In genomic region chr1:52392933-52393332, GRCm38 (mm10) we compare ENCODE assay signal across 14 mouse cellular contexts.
DNase-seq lines count a peak whose midpoint lies in the region; ATAC-seq lines count a peak whose summit lies in the region.
"Had no signal": no experiment of that assay in that cellular context is flagged by ENCODE, and none has a peak within 500 bp of the region (broad histone marks: within the 10 kb centered on the region; RNA-seq: fewer than 3 reads in every experiment).

No protein-coding gene starts in this region.

- no peak for ATAC-seq in hindbrain, embryonic 11.5 days (ENCODE audit: low FRiP score)
- ATAC-seq in activated CD4-positive, CD25-positive, alpha-beta regulatory T cell, adult 4 months, result peak; percentile 16
- ATAC-seq in megakaryocyte, adult 5-6 weeks (ENCODE audit: poor library complexity, severe bottlenecking), result no peak
- ATAC-seq in kidney, embryonic 16.5 days (ENCODE audit: low FRiP score, low TSS enrichment), result no peak

- H3K9ac ChIP-seq in hindbrain, embryonic 11.5 days (ENCODE audit: low read depth, low read length), result no peak overlapping the region
- no peak overlapping the region for H3K9ac ChIP-seq in kidney, embryonic 16.5 days (replicated peaks; ENCODE audit: low read length)
- H3K9ac ChIP-seq: heart, embryonic 15.5 days had no signal

- H3K9me3 ChIP-seq in hindbrain, embryonic 10.5 days, result no peaks in the 10 kb centered on the region
- no peaks in the 10 kb centered on the region for H3K9me3 ChIP-seq in hindbrain, embryonic 11.5 days (ENCODE audit: control insufficient read depth, low read length)
- H3K9me3 ChIP-seq in kidney, embryonic 16.5 days (ENCODE audit: low read length), result no peaks in the 10 kb centered on the region
- H3K9me3 ChIP-seq: heart, embryonic 15.5 days; limb, embryonic 10.5 days had no signal

- no peak overlapping the region for H3K4me2 ChIP-seq in hindbrain, embryonic 11.5 days (replicated peaks; ENCODE audit: low read depth, low read length)
- no peak overlapping the region for H3K4me2 ChIP-seq in kidney, embryonic 16.5 days (replicated peaks; ENCODE audit: low read depth, low read length)
- H3K4me2 ChIP-seq: heart, embryonic 15.5 days had no signal

- peak; percentile 4 for DNase-seq in hindbrain, embryonic 10.5 days (ENCODE audit: low spot score)
- DNase-seq in hindbrain, embryonic 11.5 days (ENCODE audit: low spot score), result no peak
- DNase-seq in thymus, postnatal 14 days, result peak; percentile 38
- no peak for DNase-seq in thymus, postnatal 25 days
- DNase-seq in cerebellum, adult 9-10 months, result no peak
- DNase-seq: cerebellum, adult 8-10 months; kidney, adult 2 months; lung, adult 18-20 months; right cerebral cortex, postnatal 4 days had no signal

- no peaks in the 10 kb centered on the region for H3K27me3 ChIP-seq in hindbrain, embryonic 10.5 days (ENCODE audit: insufficient read depth, poor library complexity, severe bottlenecking)
- H3K27me3 ChIP-seq in hindbrain, embryonic 11.5 days (ENCODE audit: control insufficient read depth, insufficient read depth, low read length), result no peaks in the 10 kb centered on the region
- H3K27me3 ChIP-seq in kidney, embryonic 16.5 days (ENCODE audit: insufficient read depth, low read length), result no peaks in the 10 kb centered on the region
- H3K27me3 ChIP-seq: heart, embryonic 15.5 days had no signal

- H3K4me3 ChIP-seq in hindbrain, embryonic 10.5 days, result no peak overlapping the region
- no peak overlapping the region for H3K4me3 ChIP-seq in hindbrain, embryonic 11.5 days (ENCODE audit: low read depth, low read length)
- no peak overlapping the region for H3K4me3 ChIP-seq in kidney, embryonic 16.5 days (ENCODE audit: low read length)
- H3K4me3 ChIP-seq: heart, embryonic 15.5 days; limb, embryonic 10.5 days had no signal

- no peaks in the 10 kb centered on the region for H3K4me1 ChIP-seq in hindbrain, embryonic 10.5 days (replicated peaks)
- H3K4me1 ChIP-seq in hindbrain, embryonic 11.5 days (replicated peaks; ENCODE audit: control insufficient read depth, insufficient read depth, low read length), result no peaks in the 10 kb centered on the region
- H3K4me1 ChIP-seq in kidney, embryonic 16.5 days (ENCODE audit: insufficient read depth, low read length), result no peaks in the 10 kb centered on the region
- H3K4me1 ChIP-seq: heart, embryonic 15.5 days had no signal

- no peaks in the 10 kb centered on the region for H3K36me3 ChIP-seq in hindbrain, embryonic 10.5 days
- no peaks in the 10 kb centered on the region for H3K36me3 ChIP-seq in hindbrain, embryonic 11.5 days (ENCODE audit: control insufficient read depth, insufficient read depth, low read length)
- H3K36me3 ChIP-seq in kidney, embryonic 16.5 days (ENCODE audit: insufficient read depth, low read length), result no peaks in the 10 kb centered on the region
- H3K36me3 ChIP-seq: heart, embryonic 15.5 days; limb, embryonic 10.5 days had no signal

- H3K27ac ChIP-seq in hindbrain, embryonic 10.5 days, result no peak overlapping the region
- no peak overlapping the region for H3K27ac ChIP-seq in hindbrain, embryonic 11.5 days (ENCODE audit: low read depth, low read length)
- no peak overlapping the region for H3K27ac ChIP-seq in kidney, embryonic 16.5 days (ENCODE audit: low read length)
- H3K27ac ChIP-seq: heart, embryonic 15.5 days; limb, embryonic 10.5 days had no signal

- WGBS in hindbrain, embryonic 10.5 days, result 40% methylated on average over 2 of the region's 2 CpGs
- 39% methylated on average over 2 of the region's 2 CpGs for WGBS in hindbrain, embryonic 11.5 days
- 49% methylated on average over 2 of the region's 2 CpGs for WGBS in kidney, embryonic 16.5 days

Comparison
In these comparisons a context has a peak if more than half of its experiments do, and no peak if none do; other contexts are left out.
1. DNase-seq: peak in hindbrain, embryonic 10.5 days (single experiment) and thymus, postnatal 14 days (single experiment); none in hindbrain, embryonic 11.5 days (single experiment), thymus, postnatal 25 days (single experiment) and cerebellum, adult 9-10 months (single experiment).